Mouse (Mus musculus): ENCODE measurements at regions not wholly inside any gene's neighbourhood (a gene's known extent, or its start where the extent isn't known, plus 50 kb on each side); places are given as distances from the start of the nearest gene placed in this dataset.
A peak's percentile ranks its signal among the peaks of the same experiment; 100 is the strongest.

DNA sequence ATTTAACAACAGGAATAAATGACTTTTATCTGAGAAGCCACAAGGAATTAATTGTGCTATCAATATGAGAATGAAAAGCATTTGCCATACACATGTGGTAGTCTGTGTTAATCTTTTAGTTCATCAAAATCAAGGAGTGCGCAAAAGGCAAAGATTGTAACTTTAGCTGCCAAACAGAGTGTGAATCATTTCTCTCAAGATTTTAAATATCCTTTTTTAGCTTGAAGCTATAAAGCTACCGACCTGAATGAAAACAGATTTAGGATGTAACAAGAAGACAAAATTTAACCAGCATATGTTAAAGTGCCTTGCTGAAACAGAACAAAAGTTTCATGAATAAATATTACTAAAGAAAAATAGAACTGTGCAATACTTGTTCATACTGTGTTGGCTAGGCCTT is 133.3 kb upstream of the Cdh10 start:
- DNase-seq (ENCODE audit: low spot score in 2 of 2), result peak in 1 of 2 experiments; percentile 2

- no peak for DNase-seq (ENCODE audit: low spot score in 2 of 2)
These were observed 122.0 kb upstream of the Cdh10 start for GRCm38 (mm10) chr15:18696680-18697284.

GRCm38 (mm10) chr15:18744266-18744665 is 74.5 kb upstream of the Cdh10 start:
- DNase-seq (ENCODE audit: low spot score in 2 of 2), result peak in 1 of 2 experiments; percentile 12

DNA sequence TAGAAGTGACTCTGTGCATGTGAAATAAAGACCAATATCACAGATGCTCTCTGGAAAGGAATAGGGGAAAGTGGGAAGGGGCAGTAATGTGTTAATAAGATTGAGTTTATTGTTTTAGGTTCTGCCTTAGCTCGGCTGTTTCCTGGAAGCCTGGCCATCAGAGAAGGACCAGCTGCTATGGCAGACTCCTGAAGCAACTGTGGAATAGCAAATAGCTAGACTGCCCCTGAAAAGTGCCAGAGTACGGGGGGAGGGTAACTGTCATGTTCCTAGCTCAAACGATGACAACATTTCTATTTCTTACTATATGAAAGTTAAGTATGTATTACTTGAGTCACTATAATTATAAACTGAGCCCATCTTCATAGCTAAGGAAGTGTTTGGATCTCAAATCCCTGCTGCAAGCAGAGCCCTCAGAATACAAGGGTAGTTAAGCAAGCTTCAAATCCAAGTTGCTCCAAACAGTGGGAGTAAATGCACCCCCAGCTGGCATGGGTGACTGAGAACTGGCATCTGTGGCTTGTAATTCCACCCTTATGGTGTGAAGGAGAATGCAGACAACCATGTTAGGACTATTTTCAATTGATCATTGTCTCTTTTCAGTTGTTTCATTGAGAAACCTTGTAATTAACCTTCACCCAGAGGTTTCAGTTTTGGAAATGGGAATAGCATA is 70.0 kb upstream of the Cdh10 start:
- peak; percentile 31 to 56 for DNase-seq (ENCODE audit: low spot score in 2 of 2)
